Mouse (Mus musculus) kidney, postnatal 10 days (tissue): Measurements from ENCODE around the gene Myo1g.

Experiments
- DNase-seq: peaks from one replicate; pipeline ENCODE4 v3.0.0; 2021; ENCODE audit warnings: mixed read lengths

Myo1g gene

DNA sequence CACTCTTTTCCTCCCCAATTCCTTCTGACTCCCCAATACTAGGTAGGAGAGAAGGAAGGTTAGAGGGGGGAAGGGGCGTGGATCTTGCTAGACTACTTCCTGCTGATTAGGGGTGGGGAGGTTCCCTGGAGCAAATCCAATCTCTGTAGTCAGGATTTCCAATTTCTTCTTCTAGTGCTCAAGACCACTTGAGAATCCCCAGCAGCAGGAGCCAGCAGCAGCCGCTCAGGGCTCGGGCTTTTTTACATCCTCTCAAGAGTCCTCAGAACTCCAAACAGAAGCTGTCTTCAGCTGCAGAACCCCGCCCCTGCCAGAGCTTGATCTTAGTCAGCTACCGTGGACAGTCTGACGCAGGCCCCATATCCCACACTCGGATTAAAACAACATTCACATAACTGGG is 33.3 kb downstream of the Myo1g start:
- no peak for DNase-seq

DNA sequence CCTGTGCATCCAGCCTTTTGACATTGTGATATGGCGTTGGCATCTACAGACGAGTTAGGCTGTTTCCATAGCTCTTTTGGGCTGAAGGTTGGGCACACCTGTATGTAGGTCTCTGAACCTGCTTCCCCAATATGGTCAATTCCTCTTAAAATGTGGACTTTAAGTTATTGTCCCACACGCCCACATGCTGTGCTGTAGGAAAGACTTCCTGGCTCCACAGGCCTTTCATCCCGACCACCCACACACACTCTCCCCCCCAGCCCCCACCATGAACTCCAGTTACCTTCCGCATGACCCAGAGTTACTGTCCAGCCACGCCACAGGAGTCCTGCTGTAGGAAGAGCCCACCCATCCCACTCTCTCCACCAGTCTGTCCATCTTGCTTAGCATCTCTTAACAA is 33.8 kb downstream of the Myo1g start:
- no peak for DNase-seq

DNA sequence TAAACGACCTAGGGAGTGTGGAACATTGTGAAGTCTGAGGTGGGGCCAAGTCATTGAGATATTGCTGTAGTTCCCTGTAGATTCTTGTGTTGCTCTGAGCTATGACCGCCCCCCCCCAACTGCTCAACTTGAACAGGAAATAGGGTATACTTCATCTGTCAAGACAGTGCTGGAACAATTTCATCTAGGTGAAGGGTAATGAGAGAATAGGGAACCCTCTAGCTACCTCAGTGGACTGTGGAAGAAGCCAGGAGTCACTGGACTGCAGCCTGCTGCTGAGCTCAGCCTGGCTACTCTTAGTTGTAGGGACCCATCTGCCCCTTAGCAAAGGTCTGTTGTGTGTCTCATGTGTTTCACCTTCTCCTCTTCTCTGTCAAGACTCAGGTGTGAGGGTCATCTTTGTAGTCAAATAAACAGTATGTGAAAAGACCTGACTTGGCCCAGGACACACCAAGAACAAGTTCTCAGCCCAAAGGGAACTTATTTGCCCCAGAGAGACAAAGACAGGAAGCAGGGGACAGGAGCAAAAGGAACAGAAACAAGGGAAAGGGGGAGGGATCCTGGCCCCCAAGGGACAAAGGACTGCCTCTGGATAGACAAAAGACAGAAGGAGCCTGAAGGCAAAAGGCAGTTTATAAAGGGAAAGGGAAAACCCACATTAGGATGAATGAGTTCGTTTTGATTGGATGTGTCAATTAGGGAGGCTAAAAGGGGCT is 36.4 kb downstream of the Myo1g start:
- peak; percentile 30 for DNase-seq

DNA sequence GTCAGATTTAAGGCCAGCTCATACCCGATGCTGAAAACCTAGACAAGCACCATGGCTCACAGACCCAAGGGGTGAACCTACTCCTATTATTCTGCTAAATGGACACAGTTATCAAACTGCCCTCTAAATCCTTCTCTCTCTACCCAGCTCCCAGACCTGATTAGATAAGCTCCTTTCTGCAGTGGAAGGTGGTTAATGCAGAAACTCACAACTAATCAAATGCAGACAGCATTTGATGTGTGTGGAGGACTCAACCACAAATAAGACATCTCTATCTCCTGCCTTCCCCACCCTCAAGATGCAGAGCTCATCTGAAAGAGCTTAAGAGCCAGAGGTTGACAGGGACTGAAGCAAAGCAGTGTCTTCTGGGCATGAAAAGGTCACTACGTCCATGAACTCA is 37.7 kb downstream of the Myo1g start:
- DNase-seq = no peak

DNA sequence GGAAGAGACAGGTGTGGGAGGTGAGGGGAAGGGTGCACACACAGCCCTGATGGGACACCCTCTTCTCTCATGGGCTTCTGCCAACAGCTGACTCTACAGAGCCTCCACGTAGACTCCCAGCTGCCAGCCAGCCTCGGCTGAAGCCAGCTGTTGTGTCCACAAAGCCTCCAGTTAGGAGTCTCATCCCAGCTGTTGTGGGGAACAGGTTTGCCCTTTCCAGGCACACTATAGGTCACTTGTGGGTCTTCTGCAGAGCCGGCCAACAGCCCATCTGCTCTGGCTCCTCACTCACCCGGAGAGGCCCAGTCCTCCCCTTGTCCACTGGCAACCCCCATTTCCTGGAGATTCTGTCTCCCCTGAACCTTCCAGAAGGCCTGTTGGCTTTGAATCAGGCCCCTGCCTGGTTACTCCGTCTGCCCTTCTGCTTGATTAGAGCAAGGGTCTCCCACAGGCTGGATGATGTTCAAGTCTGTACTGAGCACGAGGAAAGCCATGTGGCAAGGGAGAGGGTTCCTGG is 39.0 kb downstream of the Myo1g start:
- DNase-seq = no peak

DNA sequence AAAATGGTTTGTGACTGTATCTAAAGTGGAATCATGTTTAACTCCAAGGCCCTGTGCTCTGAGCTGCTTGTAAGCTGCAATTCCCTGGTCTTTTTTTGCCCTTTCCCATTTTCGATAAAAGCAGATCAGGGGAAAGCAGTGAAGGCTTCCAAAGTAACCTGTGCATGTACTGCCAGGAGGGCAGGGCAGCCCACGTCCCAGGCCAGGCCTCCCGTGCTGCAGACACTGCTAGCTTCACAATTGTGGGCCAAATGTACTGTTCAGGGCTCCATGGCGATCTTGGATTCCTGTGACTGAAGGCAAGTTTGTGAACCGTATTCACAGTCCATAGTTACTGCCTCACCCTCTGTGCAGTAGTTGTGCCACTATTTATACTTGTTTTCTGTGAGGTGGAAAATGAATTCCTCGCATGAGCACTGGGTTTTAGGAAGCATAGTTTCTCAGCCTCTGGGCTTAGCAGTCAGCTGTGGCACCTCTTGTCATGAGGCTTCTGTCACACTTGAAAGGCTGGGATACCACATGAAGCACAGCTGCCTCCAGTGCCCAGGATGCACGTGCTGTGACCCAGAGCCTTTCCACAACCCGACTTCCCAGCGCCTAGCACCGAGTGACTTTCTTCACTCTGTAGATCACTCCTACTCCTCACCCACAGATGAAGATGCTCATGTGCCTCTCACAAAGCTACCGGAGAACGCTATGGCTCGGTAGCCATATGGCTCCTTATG is 39.9 kb downstream of the Myo1g start:
- DNase-seq = no peak

DNA sequence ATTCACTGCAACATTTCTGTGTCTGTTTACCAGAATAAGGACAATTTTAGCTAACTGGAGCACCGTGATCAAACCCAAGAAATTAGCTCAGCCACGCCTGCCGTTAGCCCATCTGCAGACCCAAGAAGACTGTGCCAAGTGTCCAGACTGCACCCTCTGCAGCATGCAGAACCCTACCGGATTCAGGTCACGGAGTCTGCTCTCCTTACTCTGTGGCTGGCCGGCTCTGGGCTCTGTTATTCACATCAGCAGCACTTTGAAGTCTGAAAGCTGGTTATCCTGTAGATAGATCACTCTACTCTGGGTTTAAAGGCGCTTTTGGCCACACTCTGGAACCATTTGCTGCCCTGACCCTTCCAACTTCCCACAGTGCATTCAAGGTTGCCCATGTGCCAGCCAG is 40.6 kb downstream of the Myo1g start:
- no peak for DNase-seq

DNA sequence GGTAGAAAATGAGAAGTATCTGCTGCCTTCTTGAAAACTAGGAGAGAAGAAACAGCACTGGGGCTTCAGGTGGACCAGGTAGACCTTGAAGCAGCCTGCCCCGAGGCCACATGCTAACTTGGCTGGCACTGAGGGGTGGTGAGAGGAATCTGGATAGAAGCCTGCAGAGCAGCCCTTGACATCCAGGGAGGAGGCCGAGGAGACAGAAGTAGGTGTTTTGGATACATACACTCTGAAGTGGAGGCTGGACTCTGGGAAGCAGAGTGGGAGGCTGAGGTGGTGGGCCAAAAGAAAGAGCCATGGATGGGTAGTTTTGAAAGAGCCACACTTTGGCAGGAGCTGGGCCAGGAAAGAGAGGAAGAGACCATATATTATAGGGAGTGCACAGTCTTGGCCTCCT is 41.5 kb downstream of the Myo1g start:
- no peak for DNase-seq

DNA sequence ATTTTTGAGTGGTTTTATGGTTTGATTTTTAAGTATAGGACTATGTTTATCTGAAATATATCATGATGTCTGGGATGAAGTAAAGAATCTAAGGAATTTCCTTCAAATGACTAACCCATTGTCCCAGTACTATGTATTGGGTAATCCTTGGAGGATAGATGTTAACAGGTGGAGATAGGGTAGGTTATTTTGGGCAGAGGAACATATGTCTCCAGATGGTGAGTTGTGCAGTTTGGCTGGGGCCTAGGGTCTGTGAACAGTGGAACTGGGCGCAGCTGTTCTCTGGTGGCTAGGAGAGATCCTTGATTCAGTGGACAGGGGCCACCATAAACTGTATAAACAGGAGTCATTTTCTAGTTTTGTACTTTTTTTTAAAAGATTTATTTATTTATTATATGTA is 43.4 kb downstream of the Myo1g start:
- no peak for DNase-seq

DNA sequence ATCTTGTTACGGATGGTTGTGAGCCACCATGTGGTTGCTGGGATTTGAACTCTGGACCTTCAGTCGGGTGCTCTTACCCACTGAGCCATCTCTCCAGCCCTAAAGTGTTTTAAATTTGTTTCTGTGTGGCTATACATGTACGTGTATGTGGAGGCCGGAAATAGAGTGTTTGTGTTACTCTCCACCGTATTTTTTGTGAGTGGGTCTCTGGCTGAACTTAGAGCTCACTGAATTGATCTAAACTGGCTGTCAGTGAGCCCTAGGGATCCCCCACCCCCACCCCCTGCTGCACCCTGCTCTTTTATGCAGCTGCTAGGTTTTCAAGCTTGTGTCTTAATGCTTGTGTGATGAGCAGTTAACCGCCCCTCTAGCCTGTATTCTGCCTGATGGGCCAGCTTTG is 43.9 kb downstream of the Myo1g start:
- no peak for DNase-seq

DNA sequence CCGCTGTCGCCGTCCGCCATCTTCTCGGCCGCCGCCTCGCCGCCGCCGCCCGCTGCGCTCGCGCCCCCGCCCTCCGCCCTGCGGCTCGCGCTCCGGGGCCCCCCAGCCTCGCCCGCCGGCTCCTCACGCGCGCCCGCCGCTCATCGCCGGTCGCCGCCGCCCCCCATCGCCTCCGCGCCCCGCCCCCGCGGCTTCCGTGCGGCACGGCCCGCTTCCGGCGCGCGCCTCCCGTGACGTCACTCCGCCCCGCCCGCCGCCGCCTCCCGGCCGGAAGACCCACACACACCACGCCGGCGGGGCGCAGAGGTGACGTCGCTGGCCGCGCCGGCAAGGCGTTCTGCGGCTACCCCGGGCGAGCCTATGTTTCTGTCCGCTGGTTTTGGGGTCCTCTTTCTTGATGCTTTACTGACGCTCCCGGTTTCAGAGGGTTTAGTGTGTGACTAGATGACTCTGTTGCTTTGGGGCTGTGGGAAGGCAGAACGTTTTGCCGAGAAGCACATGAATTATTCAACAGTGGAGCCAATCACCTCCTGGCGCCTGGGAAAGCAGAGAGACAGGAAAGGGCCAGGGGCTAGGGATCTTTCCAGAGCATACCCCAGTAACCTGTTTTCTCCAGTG is 44.8 kb downstream of the Myo1g start, which contains the start of gene Purb:
Purb (minus strand) TSS at position 51 of the 618 bp plus-strand sequence.
- DNase-seq = peak; percentile 97

DNA sequence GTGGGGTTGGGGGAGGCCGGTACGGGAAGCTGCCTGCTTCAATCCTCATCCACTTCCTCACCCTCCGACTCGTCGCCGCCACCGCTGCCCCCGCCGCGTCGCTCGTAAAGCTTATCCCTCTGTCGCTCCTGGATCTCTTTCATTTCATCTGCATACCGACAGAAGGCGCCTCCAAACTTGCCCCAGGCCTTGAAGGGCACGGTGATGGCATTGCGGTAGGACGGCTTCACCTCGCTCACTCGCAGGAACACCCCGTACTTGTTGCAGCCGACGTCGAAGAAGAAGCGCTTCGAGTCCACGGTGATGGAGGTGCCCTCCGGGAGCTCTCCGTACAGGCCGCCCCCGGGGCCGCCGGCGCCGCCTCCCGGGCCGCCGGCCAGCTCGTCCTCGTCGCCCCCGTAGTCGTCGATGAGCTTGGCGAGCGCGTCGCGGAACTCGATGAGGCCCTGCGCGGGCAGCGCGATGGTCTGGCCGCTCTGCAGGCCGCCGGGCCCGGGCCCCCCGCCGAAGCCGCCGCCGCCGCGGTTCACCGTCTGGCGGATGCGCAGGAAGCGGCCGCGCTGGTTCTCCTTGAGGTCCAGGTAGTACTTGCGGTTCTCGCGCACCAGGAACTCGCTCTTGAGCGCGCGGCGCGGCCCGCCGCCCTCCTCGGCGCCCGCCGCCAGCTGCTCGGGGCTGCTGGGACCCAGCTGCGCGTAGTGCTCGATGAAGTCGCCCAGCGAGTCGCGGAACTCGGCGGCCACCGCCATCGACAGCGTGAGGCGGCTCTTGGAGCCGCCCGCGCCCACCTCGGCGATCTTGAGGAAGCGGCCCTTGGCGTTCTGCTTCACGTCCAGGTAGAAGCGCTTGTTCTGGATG is 45.7 kb downstream of the Myo1g start:
- peak; percentile 67 for DNase-seq

DNA sequence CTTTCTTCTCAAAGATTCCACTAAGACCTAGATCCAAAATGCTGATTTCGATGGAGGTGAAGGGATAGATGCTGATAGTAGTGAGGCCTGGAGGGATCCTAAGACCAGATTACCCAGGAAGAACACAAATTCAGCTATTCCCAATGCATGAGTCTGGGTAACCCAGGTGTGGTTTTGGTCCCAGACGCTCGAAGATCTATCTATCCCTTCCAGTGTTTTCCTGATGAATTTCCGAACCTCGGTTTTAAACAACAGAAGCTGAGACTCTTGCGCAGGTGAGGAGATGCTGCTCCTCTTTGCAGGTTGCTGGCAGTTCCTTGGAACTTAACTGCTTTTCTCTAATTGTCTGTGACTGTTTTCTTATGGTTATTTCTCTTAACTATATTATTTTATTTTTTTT is 46.4 kb downstream of the Myo1g start:
- no peak for DNase-seq

DNA sequence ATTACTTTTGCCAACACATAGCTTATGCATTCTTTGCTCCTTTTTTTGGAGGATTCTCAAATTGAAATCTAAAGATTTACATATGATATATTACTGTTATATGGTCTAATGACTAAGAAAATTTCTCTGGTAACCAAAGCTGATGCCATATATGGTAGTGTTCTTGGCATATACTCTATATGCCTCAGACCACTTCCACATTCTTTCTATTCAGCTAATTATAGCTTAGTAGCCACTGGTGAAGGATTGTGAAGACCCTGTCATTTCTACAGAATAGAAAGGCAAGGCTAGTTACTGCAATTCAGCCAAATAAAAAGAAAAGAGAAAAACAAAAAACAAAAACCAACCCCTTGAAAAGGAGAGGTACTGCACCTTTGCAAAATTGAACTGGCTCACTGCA is 48.7 kb downstream of the Myo1g start:
- no peak for DNase-seq

DNA sequence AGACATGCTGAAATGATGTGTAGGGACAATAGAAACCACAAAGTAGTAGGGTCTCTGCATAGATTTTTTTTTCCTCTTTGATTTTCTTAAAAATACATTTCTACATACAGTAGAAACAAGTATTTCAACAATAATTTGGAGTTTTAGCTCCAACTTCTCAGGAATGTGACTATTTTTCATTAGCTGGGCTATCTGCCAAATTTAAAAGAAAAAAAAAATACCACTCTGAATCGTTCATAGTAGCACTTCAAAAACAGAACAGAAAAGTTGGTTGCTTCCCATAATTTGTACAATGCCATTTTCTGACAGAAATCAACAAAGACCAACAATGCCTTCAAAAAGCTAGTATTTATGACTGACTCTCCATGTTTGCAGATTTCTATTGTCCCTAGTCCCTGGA is 49.3 kb downstream of the Myo1g start:
- no peak for DNase-seq

DNA sequence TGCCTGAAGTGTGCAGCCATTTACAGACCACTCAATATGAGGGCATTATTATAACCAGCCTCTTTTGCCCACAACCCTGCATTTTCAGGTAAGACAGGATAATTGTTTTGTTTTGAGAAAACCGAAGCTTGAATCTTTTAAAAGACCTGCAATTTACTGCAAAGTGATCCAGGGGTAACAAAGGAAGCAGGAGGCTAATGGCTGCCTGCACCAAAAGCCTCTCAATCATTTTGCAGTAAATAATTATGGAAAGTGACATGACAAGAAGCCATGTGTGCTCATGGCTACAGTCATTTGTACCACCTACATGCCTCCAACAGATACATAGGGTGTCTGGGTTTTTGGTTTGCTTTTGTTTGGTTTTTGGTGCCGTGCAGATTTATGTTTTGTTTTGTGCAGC is 49.7 kb downstream of the Myo1g start:
- no peak for DNase-seq

DNA sequence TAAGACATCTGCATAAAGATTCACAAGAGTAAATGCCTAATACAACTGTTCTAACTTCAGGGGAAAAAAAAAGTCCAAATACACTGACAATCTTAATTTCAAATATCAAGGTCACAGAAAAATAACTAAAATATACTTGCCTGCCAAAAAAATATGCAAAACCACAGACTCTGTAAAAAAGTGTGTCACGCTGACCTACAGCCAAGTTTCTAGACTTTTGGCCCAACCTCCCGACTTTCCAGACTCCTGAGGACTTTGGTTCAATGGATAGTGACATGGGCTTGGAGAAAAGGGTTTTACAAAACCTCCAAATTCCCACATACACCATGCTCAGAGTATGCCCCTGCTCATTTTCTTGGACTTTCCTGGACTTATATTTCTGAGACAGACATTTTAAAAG is 52.2 kb downstream of the Myo1g start:
- DNase-seq = no peak

DNA sequence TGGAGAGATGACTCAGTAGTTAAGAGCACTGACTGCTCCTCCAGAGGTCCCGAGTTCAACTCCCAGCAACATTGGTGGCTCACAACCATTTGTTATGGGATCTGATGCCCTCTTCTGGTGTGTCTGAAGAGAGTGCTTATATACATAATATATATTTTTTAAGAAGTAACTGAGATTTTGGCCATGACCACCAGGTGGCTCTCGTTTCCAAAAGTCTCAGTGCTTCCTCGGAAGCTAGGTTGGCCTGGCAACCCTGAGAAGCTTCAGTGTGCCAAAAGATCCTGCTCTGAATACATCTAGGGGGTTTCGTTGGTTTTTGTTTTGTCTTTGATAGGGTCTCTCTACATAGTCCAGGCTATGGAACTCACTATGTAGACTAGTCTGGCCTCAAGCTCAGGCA is 55.6 kb downstream of the Myo1g start:
- peak; percentile 79 for DNase-seq

DNA sequence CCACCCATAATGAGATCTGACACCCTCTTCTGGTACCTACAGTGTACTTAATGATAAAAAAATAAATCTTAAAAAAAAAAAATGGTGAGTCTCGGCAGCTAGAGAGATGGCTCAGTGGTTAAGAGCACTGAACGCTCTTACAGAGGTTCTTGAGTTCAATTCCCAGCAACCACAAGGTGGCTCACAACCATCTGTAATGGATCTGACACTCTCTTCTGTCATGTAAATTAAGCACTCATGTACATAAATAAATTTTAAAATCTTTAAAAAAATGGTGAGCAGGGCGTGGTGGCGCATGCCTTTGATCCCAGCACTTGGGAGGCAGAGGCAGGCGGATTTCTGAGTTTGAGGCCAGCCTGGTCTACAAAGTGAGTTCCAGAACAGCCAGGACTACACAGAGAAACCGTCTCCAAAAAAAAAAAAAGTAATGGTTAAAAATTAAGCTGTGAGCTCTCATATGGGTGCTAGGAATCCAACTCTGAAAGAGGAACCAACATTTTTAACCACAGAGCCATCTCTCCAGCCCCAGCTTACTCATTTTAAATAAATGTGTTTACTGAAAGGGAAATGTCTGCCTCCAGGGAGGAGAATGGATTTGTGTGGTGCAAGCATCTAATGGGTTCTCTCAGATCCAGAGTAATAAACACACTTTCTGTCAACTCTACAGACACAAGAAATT is 57.5 kb downstream of the Myo1g start:
- DNase-seq = no peak
